ENCODE assay signal across 34 mouse cellular contexts in the genomic region with DNA sequence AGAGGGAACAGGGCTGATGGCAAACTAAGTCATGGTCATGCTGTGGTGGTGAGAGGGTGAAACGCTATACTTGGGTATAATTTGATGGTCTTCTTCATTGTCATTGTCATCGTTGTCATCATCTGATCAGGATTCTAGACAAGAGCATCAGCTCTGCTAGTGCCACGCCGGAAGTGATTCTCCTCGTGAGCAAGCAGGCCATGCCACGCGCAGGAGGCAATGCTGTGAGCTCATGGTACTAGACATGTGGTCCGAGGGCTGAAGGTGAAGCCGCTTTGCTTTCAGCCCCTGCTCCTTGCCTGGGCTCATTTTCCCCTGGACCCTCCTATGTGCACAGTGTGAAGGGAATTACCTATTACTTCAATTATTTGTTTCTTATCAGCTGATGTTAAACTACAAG. TPM values are rescaled to one million over a fixed set of nuclear protein-coding genes. Genes with fewer than 3 reads are reported as not detected.
"Had no signal": no experiment of that assay in that cellular context is flagged by ENCODE, and none has a peak within 500 bp of the region (broad histone marks: within the 10 kb centered on the region; RNA-seq: fewer than 3 reads in every experiment).

No protein-coding gene starts in this region.

- H3K27ac ChIP-seq: embryonic facial prominence, embryonic 10.5 days; embryonic facial prominence, embryonic 12.5 days; embryonic facial prominence, embryonic 13.5 days; embryonic facial prominence, embryonic 15.5 days; forebrain, embryonic 13.5 days; forebrain, embryonic 15.5 days; gastrocnemius, adult 2 months; heart, adult 2 months had no signal

- H3K36me3 ChIP-seq: embryonic facial prominence, embryonic 10.5 days; embryonic facial prominence, embryonic 12.5 days; embryonic facial prominence, embryonic 13.5 days; embryonic facial prominence, embryonic 15.5 days; forebrain, embryonic 15.5 days had no signal

- H3K4me2 ChIP-seq: embryonic facial prominence, embryonic 12.5 days; embryonic facial prominence, embryonic 13.5 days; embryonic facial prominence, embryonic 15.5 days; forebrain, embryonic 13.5 days; forebrain, embryonic 15.5 days had no signal

- H3K9ac ChIP-seq: embryonic facial prominence, embryonic 12.5 days; embryonic facial prominence, embryonic 13.5 days; embryonic facial prominence, embryonic 15.5 days; forebrain, embryonic 12.5 days; forebrain, embryonic 13.5 days; forebrain, embryonic 15.5 days; forebrain, postnatal 0 days had no signal

- H3K9me3 ChIP-seq: embryonic facial prominence, embryonic 10.5 days; embryonic facial prominence, embryonic 12.5 days; embryonic facial prominence, embryonic 13.5 days; embryonic facial prominence, embryonic 15.5 days; forebrain, embryonic 12.5 days; forebrain, embryonic 13.5 days; forebrain, embryonic 15.5 days had no signal

- H3K4me3 ChIP-seq: embryonic facial prominence, embryonic 10.5 days; embryonic facial prominence, embryonic 12.5 days; embryonic facial prominence, embryonic 13.5 days; embryonic facial prominence, embryonic 15.5 days; erythroblast, embryonic 14.5 days; forebrain, embryonic 12.5 days; forebrain, embryonic 13.5 days; forebrain, embryonic 15.5 days; gastrocnemius, adult 2 months; heart, adult 2 months had no signal

- ATAC-seq: forebrain, embryonic 13.5 days; forebrain, embryonic 15.5 days; forebrain, embryonic 16.5 days; forebrain, postnatal 0 days had no signal

- DNase-seq: cerebellum, adult 2 months; cerebellum, adult 8-10 months; cerebellum, adult 9-10 months; cerebellum, adult 9-11 months; cerebellum, postnatal 10 days; cerebellum, postnatal 14 days; cerebellum, postnatal 25 days; cerebellum, postnatal 36 days; embryo, embryonic 11 days; forebrain, postnatal 0 days; gastrocnemius, adult 2 months; gastrocnemius, postnatal 10 days; gastrocnemius, postnatal 14 days; gastrocnemius, postnatal 25 days; gastrocnemius, postnatal 36 days; heart, adult 18-20 months had no signal

RNA-seq across cellular contexts. Expression of a gene that starts 32.3 kb away (rescaled TPM):
- total RNA-seq: common myeloid progenitor, adult 5-6 weeks; gastrocnemius, adult 18-20 months; gastrocnemius, adult 2 months; gastrocnemius, adult 8-10 months; gastrocnemius, postnatal 14 days; gastrocnemius, postnatal 25 days; gastrocnemius, postnatal 36 days; gastrocnemius, postnatal 4 days; granulocyte monocyte progenitor cell, adult 5-6 weeks; heart, adult 18-20 months; heart, adult 2 months; heart, adult 8-10 months had no signal
- polyA plus RNA-seq: embryonic facial prominence, embryonic 13.5 days; embryonic facial prominence, embryonic 14.5 days; gonadal fat pad, adult 2 months; heart, adult 2 months had no signal
